Mouse (Mus musculus) embryo, embryonic 10 days (tissue): ENCODE measurements at regions not wholly inside any gene's neighbourhood (a gene's known extent, or its start where the extent isn't known, plus 50 kb on each side); places are given as distances from the start of the nearest gene placed in this dataset.
A peak's percentile ranks its signal among the peaks of the same experiment; 100 is the strongest.

Experiments used
- DNase-seq: peaks from one replicate; pipeline ENCODE4 v3.0.0-alpha.2; 2015; ENCODE audit warnings: low spot score

GRCm38 (mm10) chrX:47330969-47331368 is 561.8 kb downstream of the Smarca1 start:
- no peak for DNase-seq

DNA sequence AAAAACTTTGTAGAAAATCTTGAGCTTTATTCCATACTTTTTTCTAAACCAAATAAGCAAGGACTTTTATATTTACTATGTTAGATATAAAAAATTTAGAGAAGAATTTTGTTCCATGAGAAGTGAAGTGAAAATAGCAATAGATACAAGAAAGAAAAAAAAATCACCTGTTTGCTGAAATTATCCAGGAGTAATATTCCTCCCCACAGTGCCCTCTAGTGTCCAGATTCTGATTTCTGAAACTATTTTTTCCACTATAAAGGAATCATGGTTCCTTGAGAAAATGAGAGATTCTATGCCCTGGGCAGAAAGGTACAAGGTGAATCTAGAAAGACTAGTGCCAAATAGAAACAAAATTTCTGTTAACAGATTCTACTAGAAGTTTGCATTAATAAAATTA is 564.0 kb downstream of the Smarca1 start:
- no peak for DNase-seq

- no peak for DNase-seq
Observed at GRCm38 (mm10) chrX:47315810-47316209, 577.0 kb downstream of the Smarca1 start.

- DNase-seq: no peak
Observed at GRCm38 (mm10) chrX:47307140-47307539, 585.6 kb downstream of the Smarca1 start.

DNA sequence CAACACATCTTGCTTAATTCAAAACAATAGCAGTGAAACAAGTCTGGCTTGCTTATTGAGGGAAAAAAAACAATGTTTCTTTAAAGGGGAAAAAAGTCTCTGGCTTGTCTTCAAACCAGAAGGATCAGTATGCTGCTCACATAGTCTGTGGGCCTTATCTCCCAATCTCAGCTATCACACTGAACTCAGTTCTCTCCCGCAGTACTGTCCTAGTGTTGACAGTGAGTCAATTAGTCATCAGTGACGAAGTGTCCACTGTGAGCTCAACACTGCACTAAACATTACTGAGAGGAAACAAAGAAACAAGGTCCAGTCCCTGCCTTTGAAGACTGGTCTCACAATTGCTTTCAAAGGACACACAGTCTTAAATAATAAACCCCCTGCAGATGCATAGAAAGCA is 589.2 kb downstream of the Smarca1 start:
- peak; percentile 10 for DNase-seq

GRCm38 (mm10) chrX:47292548-47293147 is 600.1 kb downstream of the Smarca1 start:
- peak; percentile 5 for DNase-seq
